Mouse (Mus musculus) forelimb bud, embryonic 11.5 days (tissue): ENCODE results near the gene Ccn2.
A peak's percentile ranks its signal among the peaks of the same experiment; 100 is the strongest.
"Not testable (repeated sequence)": the region's sequence is repeated elsewhere in the genome, so short reads cannot be mapped to it uniquely, and the experiment has no call there.

ENCODE experiments used
- DNase-seq: peaks from one replicate; pipeline ENCODE4 v3.0.0-alpha.2; 2012; ENCODE audit warnings: low read depth, low spot score

Gene Ccn2

GRCm38 (mm10) chr10:24603035-24603434 is 7.8 kb downstream of the Ccn2 start:
- no peak for DNase-seq

DNA sequence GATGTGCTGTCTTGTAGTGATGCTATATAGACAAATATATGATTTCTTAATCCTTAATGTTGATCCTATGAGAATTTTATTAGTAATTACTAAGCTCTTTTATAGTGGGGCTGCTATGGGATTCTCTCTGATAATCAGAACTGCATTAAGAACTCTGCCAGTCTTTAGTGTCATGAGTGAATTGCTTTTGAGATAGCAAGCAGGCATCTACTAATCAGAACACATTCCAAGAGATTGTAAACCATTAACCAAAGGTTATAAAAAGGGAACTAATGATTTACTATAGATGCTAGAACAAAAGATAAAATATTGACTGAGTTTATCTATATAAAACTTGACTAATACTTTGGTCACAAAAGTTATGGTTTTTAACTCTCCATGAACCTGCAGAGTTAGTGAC is 8.5 kb downstream of the Ccn2 start:
- DNase-seq: no peak

DNA sequence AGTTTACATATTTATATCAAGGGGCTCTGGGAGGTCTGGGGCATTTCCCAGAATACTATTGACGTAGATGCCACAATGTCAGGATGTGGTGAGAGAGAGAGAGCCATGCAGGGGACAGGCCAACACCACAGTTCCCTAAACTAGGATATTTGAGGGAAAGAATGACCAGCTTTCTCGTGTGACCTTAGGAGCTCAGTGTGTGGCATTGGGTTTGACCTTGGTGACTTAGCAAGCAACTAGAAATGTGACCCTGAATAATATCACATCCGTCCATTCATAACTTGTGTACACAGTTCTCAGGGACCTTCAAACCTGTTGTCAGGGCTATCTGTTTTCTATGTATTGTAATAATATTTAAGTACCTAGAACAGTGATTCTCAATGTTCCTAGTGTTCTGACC is 13.9 kb downstream of the Ccn2 start:
- DNase-seq: no peak

DNA sequence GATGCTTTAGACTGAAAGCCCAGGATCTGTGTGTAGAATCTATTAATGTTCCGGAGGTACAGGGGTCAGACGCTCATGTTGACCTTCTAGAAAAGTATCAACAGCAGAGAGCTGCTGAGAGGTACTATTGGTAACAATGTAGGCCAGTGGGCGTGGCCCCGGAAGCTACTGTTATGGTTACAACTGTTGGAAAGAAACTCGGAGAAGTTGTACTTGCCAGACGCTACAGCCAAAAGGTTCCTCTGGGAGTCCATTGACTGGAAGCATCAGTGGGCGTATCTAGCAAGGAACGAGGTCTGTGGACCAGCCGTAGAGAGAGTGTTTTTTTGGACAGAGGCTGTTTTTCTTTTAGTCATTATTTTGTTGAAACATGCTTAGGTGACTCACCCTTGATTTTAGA is 14.5 kb downstream of the Ccn2 start:
- DNase-seq: no peak

GRCm38 (mm10) chr10:24614726-24615125 is 19.5 kb downstream of the Ccn2 start:
- no peak for DNase-seq

DNA sequence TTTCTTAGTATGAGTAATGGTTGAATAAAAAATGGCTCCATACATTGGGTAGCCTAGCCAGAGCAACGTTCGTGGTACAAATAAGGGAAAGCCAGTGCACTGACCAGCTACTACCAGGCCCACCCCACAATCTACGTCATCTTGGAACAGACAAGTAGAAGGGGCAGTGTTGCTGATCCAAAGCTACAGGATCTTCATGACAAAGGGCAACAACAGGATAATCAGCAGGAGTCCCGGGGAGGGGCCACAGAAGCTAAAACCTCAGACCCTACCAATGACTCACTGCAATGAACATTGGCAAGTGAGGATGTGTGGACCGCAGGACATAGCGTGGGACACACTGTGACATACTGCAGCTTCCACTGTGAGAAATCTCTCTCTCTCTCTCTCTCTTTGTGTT is 20.6 kb downstream of the Ccn2 start:
- DNase-seq: no peak

GRCm38 (mm10) chr10:24616572-24616971 is 21.3 kb downstream of the Ccn2 start:
- DNase-seq: not testable (repeated sequence)

- DNase-seq: peak; percentile 64
Observed at GRCm38 (mm10) chr10:24621572-24621971, 26.3 kb downstream of the Ccn2 start.

DNA sequence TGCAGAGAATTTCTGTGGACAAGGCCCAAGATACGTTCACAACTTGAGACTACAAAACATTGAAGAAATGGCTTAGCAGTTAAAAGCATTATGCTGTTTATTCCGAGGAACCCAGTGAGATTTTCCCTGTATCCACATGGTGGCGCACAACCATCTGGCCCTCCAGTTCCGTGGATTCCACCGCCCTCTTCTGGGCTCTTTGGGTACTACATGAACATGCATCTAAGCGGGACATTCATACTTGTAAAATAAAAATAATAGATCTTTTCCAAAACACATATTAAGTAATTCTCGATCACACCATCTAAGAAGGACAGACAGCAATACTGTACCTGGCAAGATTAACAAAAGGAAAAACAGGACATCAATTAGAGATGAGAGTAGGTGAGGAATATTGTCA is 27.3 kb downstream of the Ccn2 start:
- peak; percentile 71 for DNase-seq

GRCm38 (mm10) chr10:24625060-24625701 is 29.9 kb downstream of the Ccn2 start:
- DNase-seq: peak; percentile 92

DNA sequence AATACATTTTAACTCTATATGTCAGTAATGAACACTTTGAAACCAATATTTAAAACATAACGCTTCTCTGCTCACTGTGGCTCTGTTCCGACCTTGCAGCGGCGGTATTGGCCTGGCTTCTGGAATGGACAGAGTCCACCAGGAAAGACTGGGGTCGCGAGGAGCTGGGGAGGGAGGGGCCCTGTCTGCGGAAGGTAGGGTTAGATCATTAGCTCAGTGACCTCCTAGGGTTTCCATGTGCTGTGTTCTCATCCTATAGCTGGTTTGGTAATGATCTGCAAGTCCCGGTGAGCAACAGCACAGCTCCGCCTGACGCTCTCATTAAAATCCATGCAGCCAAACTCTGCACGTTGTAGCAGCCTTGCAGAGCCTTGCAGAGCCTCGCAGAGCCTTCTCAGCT is 32.0 kb downstream of the Ccn2 start:
- no peak for DNase-seq

DNA sequence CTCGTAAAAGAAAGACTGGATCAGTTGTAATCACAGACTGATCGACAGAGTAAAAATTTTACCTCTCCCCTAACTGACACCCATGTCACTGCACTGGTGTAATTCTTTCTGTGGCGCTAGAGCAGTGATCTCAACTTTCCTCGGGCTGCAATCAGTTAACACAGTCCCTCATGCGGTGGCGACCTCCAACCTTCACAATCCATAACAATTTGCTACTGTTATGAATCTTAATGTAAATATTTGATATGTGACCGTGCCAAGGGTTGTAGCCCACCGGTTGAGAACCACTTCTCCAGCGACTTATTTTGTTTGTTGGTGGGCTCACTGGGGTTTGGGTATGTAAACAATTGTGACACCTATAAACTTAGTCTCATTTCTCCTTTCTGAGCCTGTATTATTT is 33.2 kb downstream of the Ccn2 start:
- DNase-seq: no peak

DNA sequence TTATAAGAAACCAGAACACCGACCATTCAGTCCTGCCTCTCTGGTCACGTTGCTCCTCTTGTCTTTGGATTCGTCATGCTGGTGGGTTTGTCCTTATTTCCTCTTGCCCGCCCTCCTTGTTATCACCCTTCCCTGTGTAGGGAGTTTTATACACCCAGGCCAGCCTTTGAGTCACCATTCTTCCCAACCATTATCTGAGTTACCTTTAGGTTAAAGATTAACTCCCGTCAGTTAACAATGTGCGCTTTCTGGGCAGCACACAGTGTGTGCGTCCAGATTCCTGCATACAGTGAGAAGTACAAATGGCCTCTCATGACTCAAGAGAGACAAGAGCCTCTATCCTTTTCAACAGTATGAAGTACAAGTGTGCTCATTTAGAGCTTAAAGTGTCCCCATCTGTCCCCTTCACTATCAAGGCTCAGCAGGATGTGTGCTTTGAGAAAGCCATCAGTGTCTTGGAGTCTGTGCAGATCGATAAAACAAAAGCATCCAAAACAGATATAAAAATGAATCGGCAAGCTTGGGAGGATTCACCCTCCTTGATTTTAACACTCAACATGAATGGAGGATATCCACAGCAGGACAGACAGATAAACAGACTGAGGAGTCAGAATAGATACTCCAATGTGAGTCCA is 34.0 kb downstream of the Ccn2 start:
- no peak for DNase-seq

DNA sequence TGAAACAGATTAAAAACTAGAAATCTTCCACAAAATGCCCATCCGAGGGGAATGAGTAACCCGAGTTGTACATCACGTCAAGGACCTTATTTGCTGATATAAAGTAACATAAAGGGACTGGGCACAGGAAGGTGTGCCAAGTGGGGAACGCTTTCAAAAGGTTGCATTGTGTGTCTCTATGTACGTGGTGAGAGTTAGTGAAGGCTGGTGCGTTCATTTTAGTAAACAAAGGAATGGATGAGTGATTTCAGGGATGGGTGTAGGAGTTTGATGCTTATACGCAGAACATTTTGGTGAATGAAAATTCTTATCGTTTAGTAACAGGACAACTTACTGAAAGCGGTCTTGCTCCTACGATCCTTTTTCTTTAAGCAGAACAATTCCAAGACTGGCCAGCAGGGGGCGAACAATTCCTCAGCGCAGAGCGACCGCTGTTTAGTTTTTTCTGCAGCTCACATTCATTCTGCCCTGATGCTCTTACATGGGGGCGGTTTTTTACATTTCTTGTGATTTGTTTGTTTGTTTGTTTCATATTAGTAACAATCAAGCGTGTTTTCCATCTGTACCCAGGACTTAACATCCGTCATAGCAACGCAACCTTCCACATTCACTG is 35.3 kb downstream of the Ccn2 start:
- peak; percentile 74 for DNase-seq

DNA sequence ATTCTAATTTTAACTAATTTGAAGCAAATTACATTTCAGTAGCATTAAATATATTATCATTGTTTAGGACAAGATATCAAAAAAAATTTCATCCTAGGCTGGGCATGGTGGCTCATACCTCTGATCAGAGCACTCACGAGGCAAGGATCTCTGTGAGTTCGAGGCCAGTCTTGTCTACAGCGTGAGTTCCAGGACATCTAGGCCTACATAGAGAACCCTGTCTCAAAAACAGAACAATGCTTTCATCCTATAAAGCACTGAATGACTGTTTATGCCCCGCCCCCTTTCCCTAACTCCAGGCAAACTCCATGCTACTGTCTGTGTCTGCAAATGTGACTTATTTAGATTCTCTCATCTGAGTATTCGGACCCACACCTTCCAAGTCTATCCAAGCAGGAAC is 35.9 kb downstream of the Ccn2 start:
- no peak for DNase-seq

- no peak for DNase-seq
Observed at GRCm38 (mm10) chr10:24634288-24634687, 39.0 kb downstream of the Ccn2 start.

DNA sequence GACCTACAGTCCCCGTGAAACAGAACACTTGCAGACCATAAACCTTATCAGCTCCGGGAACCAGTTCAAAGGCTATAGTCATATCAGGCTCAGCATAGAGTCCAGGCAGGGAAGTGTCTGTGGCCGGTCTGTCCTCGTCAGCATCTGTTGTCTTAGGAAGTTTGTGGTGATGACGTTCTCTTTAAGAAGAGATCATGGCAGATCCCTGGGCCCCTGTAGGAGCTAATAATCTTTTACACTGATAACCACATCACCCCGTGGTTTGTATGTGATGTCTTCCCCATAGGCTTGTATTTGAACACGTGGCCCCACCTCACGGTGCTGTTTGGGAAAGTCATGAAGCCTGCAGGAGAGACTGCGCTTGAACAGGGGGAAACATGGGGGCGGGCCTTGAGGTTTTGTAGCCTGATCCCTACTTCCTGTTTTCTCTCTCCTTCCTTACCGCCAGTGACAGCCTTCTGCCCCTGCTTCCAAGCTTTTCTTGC is 40.1 kb downstream of the Ccn2 start:
- no peak for DNase-seq

GRCm38 (mm10) chr10:24635884-24636283 is 40.6 kb downstream of the Ccn2 start:
- no peak for DNase-seq

- no peak for DNase-seq
Observed at GRCm38 (mm10) chr10:24636986-24637385, 41.7 kb downstream of the Ccn2 start.

DNA sequence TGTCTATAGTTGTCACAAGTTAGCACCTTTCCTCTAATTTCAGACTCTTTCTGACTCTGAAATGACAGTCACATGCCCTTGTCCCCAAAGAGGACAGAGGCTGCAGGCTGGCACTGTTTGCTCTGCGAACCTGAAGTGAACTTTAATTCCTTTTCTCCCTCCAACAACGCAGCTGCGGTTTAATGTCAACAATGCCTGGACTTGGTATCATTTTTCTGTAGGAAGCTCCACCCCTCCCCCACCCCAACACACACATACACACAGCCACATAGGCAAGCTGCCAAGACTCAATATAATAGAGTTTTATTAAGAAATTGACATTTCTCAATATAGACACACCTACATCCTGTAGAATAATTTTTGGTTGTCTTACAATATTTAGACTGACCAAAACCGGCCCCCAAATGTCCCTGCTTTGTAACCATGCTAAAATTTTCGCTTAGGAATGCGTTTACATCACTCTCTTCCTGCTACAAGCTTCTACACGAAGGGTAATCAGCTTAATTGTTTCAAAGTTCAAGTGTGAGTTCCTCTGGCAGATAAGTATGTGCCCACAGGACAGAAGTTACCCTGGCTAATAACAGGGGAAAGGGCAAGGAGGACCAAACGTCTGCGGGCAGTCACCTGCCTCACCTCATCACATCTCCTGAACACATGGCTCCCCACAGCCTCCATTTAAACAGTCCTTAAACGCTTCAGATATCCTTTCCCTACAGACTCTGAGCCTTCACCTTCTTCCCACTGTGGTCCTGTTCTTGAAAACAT is 43.2 kb downstream of the Ccn2 start:
- DNase-seq: no peak

DNA sequence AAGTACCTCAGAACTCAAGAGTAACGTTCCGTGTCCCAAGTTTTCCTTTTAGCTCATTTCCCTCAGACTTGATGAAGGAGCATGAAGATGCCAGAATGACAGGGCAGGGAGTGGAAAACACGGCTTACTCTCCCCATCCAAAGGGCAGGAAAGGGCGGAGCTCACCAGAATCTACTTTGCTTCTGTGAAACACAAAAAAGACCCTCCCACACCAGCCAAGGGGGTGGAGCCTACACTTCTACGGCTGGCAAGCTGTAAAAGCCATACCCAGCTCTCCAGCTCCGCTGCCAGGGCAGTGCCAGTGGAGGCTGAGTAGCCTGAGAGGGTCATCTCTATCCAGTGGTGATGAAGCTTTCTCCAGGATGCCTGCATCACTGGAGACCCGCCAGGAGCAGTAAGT is 44.4 kb downstream of the Ccn2 start:
- no peak for DNase-seq

DNA sequence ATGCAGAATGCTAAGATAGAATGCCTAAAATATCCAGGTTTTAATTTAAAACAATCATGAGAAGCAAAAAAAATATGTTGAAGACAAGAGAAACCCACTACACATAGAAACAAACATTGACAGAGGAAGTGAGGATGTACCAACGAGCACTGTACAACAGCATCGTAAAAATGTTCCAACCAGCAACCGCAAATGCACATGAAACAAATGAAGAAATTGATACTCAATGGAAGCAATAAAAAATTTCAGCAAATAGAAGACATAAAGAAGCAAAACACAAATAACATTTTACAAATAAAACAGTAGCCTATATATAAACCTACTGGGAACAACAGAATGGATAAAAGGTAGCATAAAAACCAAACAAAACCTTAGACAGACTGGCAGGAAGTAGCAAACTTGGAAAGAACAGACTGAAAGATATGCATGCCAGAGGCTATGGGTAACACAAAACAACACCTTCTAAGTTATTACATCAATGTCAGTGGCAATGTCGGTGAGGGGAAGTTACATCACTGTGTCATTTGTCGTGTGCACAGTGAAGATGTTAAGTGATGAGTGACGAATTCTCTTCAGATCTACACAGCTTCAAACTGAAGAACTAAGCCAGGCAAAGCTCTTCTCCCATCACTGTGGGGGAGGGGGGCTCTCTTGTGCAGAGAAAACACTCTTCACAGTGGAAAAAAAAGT is 45.1 kb downstream of the Ccn2 start:
- no peak for DNase-seq
